Mouse (Mus musculus): Measurements from ENCODE around the gene Lin54. TPM values are rescaled to one million over a fixed set of nuclear protein-coding genes. Genes with fewer than 3 reads are reported as not detected.

Gene Lin54
- total and polyA plus RNA-seq, 3 experiments: 2.7 to 14.6 (median 8.6) TPM

DNA sequence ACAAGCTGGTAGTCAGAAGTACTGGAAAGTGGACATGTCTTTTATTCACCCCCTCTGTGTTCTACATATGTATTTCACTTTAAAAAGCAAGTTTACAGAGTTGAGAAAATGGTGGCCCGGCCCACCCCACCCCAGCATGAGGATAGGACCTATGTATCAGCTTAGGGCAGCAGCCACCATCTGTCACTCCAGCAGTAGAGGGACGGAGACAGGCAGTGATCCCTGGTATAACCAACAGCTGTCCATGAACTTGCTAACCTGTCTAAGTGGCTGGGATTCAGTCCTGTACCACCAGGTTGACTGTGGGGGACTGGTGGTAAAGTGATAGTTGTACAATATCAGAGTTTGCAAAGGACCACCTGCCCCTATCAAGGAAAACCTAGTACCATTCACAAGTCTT is 82.4 kb downstream of the Lin54 start:
- DNase-seq: no peak

DNA sequence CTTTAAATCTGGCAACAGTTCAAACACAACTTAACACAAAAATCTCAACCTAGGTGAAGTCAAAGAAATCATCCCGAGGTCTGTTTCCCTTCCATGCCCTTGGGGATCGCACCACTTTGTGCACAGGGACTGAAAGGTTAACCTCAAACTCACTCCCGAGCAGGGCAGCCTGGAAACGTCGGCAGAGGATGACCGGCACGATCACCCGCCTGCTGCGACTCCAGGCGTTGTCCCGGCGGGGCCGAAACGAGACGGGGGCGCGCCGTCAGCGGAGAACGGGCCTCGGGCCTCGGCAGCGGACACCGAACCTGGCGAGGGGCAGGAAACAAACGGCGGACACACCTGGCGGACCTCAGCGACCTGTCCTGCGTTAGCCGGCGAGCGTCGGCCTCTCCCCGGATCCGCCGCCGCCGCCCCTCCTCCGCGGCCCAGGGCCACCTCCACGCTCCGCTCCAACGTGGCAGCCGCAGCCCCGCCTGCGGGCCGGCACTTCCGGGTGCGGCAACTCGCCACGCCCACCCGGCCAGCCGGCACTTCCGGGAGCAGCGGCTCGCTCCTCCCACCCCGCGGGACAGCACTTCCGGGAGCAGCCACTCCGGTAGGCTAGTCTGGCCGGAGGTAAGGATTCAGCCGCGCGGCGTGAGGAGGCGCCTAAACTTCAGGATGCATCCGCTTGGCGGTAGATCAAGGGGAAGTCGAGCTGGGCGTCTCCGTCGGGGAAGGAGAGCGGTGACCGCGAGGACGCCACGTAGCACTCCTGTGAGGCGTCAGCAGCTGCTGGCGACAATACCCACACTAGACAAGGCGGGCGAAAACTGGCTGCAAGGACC is 84.5 kb downstream of the Lin54 start, which contains the start of gene Sec31a:
Gene Sec31a, minus strand, starts transcription at position 474 of the 830 bp plus-strand sequence.
- peak; percentile 99 for DNase-seq

DNA sequence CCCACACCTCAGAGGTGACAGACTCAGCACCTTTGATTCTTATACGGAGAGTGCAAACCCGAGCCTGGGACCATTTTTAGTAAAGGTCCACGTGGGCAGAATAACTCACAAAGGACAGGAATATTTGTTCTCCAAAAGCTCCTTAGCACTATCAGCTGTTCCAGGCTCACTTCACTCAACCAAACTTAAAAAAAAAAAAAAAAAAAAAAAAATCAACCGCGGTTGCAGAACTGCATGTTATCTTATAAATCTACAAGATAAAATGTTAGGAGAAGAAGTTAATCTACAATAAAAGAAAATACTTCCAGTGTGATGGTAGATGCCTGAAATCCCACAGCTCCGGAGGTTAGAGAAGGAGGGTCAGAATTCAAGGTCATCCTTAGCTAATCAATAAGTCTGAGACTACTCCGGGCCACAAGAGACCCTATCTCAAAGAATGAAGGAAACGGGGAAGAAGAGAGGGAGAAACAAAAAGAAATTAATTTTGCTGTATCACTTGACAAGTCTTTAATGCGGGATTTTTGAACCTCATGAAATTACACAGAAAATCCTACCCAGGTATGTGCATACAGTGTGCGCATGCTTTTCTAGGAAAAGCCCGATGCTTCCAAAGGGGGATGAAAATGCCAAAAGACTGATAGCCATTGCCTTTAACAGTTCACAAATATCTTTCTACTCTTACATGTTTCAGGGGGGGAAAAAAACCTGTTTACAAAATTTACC is 85.8 kb downstream of the Lin54 start:
- no peak for DNase-seq

DNA sequence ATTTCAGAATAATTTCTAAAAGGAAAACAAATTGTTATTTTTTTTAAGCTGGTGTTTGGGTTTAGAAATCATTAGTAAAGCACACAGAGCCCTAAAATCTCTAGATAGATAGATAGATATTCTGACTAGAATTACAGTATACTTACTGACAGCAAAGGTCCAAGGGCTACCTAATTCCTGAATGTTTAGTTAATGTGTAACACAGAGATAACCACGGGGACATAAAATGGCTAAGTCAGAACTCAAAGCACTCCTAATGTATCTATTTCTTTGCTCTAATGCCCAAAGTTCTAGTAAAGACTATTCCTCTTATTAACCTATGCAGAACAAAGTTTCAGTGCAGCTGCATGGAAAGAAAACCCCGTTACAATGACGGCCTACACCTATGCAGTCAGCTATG is 87.6 kb downstream of the Lin54 start:
- no peak for DNase-seq

DNA sequence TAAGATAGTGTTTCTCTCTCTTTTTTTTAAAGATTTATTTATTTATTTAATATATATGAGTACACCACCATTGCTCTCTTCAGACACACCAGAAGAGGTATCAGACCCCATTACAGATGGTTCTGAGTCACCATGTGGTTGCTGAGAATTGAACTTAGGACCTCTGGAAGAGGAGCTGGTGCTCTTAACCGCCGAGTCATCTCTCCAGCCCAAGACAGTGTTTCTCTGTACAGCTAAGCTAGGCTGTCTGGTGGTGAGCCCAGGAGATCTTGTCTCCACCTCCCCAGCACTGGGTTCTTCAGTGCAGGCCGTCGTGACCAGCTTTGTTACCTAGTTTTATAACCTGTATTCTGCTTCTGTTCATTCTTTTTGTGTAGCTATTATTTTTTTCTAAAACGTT is 90.2 kb downstream of the Lin54 start:
- no peak for DNase-seq

DNA sequence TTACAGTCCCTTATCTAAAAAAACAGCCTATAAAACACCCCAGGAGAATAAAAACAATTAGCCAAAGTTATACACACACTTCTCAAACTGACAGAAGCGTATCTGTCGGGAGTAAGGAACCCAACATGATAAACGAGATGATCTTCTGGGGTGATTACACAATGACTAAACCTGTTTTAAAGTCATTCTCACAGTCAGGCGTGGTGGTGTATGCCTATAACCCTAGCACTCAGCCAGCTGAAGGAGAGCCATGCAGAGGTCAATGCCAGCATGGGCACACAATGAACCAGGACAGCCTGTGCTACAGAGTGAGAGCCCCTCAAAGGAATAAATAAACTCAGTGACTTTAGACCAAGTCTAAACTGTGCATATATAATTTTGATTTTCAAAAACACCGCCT is 92.0 kb downstream of the Lin54 start:
- DNase-seq: no peak

DNA sequence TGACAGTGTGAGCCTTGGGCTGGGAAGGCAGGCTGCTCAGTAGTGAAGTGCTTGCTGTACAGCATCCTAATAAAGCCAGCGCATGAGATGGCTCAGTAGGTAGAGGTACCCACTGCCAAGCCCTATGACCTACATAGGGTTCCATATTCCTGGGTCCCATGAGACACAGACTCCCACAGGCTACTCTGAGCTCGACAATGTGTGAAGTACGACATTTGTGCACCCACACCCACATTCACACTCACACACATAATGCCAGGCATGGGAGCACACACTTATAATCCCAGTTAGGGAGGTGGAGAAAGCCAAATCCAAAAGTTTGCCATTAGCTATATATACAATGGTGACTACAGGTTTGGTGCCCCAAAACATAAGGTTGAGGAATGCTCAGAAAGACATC is 103.7 kb downstream of the Lin54 start:
- no peak for DNase-seq

DNA sequence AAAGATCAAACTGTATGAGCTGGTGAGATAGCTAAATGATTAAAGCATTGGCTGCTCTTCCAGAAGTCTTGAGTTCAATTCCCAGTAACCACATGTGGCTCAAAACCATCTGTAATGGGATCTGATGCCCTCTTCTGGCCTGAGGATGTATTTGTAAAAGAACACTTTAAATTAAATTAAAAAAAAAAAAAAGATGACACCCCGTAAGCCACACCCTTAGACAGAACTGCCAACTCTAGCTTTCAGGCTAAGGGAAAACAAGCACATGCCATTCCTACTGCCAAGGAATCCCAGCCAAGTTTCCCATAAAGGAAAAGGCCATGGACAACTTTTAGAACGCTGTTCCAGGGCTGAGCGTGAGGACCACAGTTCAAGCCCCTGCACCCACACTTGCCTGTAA is 106.8 kb downstream of the Lin54 start:
- no peak for DNase-seq

DNA sequence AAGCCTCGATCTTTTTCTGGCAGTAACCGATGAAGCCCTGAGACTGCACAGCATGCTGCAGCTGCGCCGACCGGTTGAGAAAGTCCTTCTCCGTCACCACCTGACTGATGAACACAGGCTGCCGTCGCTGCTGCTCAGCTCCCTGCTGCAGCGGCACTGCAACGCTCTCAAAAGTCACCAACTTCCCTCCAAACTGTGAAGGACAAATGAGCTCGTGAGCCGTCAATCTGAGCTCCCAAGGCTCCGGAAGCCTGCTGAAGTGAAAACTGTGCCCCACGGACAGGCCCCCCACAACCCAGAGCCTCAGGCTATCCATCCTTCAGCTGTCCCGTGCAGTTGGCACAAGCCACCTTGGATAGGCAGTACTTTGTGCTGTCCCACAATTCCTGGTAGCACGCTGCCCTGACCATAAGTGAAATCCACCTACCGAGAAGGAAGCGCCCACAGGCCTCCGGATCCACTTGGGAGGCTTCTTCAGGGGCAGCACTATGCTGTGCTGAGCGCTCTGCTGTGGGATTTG is 107.9 kb downstream of the Lin54 start:
- DNase-seq: peak; percentile 67

Small RNA genes lying within 50 kb of the gene (microRNA-seq; reads per million reads assigned to microRNA genes)
- 0 reads per million in 2 experiments for gene Gm23222

Other genes with a start within 250 kb of the Lin54 start
- 100 to 1,000 TPM; 153 to 237 TPM for gene Sec31a, start 84.4 kb downstream of the Lin54 start, total RNA-seq (2021)
- gene Sec31a, start 84.4 kb downstream of the Lin54 start, polyA plus RNA-seq (2012; rRNA removed): 265 and 326 TPM in 2 replicates
- gene Cops4, start 17.7 kb upstream of the Lin54 start, total RNA-seq (2021): 10 to 100 TPM; 78.9 to 79.5 TPM
- 8.5 and 8.8 TPM in 2 replicates for gene Cops4, start 17.7 kb upstream of the Lin54 start, polyA plus RNA-seq (2012; rRNA removed)
- 10 to 100 TPM in 1 of 2 experiments, 1 to 10 TPM in 1; 5.7 to 11.3 TPM for gene Plac8, start 71.6 kb upstream of the Lin54 start, total RNA-seq (2021)
- gene Plac8, start 71.6 kb upstream of the Lin54 start, polyA plus RNA-seq (2012; rRNA removed): 5.0 and 5.1 TPM in 2 replicates
- gene Coq2, start 174.5 kb upstream of the Lin54 start, total RNA-seq (2021): 10 to 100 TPM; 53.0 to 74.5 TPM
- 142 and 265 TPM in 2 replicates for gene Coq2, start 174.5 kb upstream of the Lin54 start, polyA plus RNA-seq (2012; rRNA removed)
- gene Hpse, start 219.1 kb upstream of the Lin54 start, total RNA-seq (2021): under 1 TPM; 0.72 to 0.97 TPM
- gene Hpse, start 219.1 kb upstream of the Lin54 start, polyA plus RNA-seq (2012; rRNA removed): 0.57 and 0.87 TPM in 2 replicates